Mouse (Mus musculus) ES-Bruce4 (cell line): ENCODE results near the gene Gpatch3.
A peak's percentile ranks its signal among the peaks of the same experiment; 100 is the strongest.

Experiments used
- CTCF ChIP-seq: IDR thresholded peaks from one replicate; pipeline ENCODE4 v1.8.1; 2011; ENCODE audit warnings: low read depth, low read length
- EP300 ChIP-seq: IDR thresholded peaks from 2 replicates; pipeline ENCODE4 v1.6.1; 2011; ENCODE audit warnings: low read depth, low read length; ENCODE audit not compliant: insufficient read depth

DNA sequence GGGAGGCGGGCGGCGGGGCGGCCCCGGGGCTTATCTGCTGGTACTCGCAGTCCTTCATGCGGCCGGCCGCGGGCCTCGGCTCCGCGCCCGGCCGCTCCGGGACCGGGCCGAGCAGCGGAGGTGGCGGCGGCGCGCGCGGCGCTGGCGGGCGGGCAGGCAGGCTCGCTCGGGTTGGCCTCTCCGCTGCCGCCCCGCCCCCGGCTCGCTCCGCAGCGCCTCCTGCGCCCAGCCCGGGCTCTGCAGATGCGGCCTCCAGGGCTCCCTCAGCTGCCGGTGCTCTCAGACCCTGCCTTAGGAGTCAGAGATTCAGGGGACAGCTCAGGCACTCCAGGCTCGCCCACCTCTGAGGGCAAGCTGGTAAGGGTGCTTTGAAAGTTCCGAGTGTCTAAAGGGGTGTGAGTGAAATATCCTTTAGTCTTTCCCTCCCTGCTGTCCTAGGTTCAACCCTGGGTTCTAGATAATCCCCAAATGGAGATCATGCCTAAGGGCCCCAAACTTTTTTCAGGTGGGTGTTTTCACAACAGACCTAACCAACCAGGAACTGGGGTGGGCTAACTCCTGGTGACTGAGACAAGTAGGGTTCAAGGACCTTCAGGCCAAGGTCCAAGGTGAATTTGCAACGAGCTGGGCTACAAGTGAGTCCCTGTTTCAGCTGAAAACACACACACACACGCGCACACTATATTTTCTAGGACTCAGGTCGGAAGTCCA lies 58.9 kb downstream of the Gpatch3 start:
- no peak for TF ChIP-seq EP300
- TF ChIP-seq CTCF: peak; percentile 54
